Mouse (Mus musculus) midbrain, embryonic 12.5 days (tissue): ENCODE measurements around the gene Gm8265. TPM values are rescaled to one million over a fixed set of nuclear protein-coding genes. Genes with fewer than 3 reads are reported as not detected.
"Not testable (repeated sequence)": the region's sequence is repeated elsewhere in the genome, so short reads cannot be mapped to it uniquely, and the experiment has no call there.

Experiments
- ATAC-seq: fragments of 200-750 bp; cut with Nextera tagmentation; 2 replicates; pipeline ENCODE4 v1.8.0; 2017; ENCODE audit warnings: low read depth, moderate TSS enrichment, moderate library complexity; ENCODE audit not compliant: low FRiP score
- H3K27ac ChIP-seq: fragments of 300-500 bp; sonication (generic); replicated peaks from 2 replicates; pipeline ENCODE4 v1.5.1; 2016; ENCODE audit warnings: mild to moderate bottlenecking
- H3K27me3 ChIP-seq: fragments of 300-500 bp; sonication (generic); 2 replicates; pipeline ENCODE4 v1.6.1; 2016; ENCODE audit warnings: mild to moderate bottlenecking
- H3K36me3 ChIP-seq: fragments of 300-500 bp; sonication (generic); 2 replicates; pipeline ENCODE4 v1.6.1; 2016
- H3K4me1 ChIP-seq: fragments of 300-500 bp; sonication (generic); 2 replicates; pipeline ENCODE4 v1.6.1; 2016
- H3K4me2 ChIP-seq: fragments of 300-500 bp; sonication (generic); replicated peaks from 2 replicates; pipeline ENCODE4 v1.6.1; 2016; ENCODE audit warnings: mild to moderate bottlenecking, moderate library complexity
- H3K4me3 ChIP-seq: fragments of 300-500 bp; sonication (generic); 2 replicates; pipeline ENCODE4 v1.5.1; 2016; ENCODE audit warnings: mild to moderate bottlenecking
- H3K9ac ChIP-seq: fragments of 300-500 bp; sonication (generic); replicated peaks from 2 replicates; pipeline ENCODE4 v1.6.1; 2016; ENCODE audit warnings: mild to moderate bottlenecking, moderate library complexity
- H3K9me3 ChIP-seq: fragments of 300-500 bp; sonication (generic); 2 replicates; pipeline ENCODE4 v1.6.1; 2016; ENCODE audit warnings: mild to moderate bottlenecking
- WGBS: fragments of 180-500 bp; shearing (Covaris S2); methylation state at CpG from one replicate; pipeline ENCODE4 v1.1.7; 2016; 5-methylcytosine and 5-hydroxymethylcytosine counted together
- polyA plus RNA-seq: library from polyadenylated mRNA; unstranded; fragments of >200 nt; fragmentation: Nextera tagmentation; extraction: Ambion mirVana; gene quantifications from 2 replicates; pipeline ENCODE4 v1.2.1, GENCODE M21; 2016

The Gm8265 gene
- not detected in 2 replicates for polyA plus RNA-seq

DNA sequence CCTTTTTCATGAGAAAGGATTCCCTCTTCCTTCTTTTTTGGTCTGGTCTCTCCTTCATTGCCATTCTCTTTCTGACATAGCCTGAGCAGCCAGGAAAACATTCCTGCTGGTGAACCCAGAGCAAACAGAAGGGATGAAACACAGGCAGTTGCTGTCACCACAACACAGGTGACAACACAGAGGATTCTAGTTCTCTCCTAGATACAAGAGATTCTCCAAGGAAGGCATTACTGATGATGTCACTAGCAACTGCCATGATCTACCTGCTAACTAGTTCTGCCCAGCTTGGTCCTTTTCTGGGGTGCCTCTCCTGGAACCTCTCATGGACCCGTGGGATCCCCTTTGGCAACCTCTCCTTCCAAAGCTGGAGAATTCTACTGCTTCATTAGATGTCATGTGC, at the start of gene Gm8265:
TSS of gene Gm8265 (minus strand) at position 101 of the 400 bp plus-strand sequence.
- H3K4me1 ChIP-seq, H3K36me3 ChIP-seq, ATAC-seq, H3K9me3 ChIP-seq, H3K4me3 ChIP-seq, H3K27ac ChIP-seq, H3K4me2 ChIP-seq, H3K9ac ChIP-seq, H3K27me3 ChIP-seq: not testable (repeated sequence)
- no CpG with 5 or more reads among the region's 1 CpGs for WGBS

Other genes with a start within 250 kb of the Gm8265 start
- gene Gm3500, start 244.0 kb downstream of the Gm8265 start, polyA plus RNA-seq: 0.46 TPM in 1 of 2 replicates, not detected in the other
- 0.77 and 1.7 TPM in 2 replicates for gene Gm3194, start 177.6 kb downstream of the Gm8265 start, polyA plus RNA-seq
- not detected in 2 replicates for gene Gm8246, start 155.2 kb downstream of the Gm8265 start, polyA plus RNA-seq
- not detected in 2 replicates for gene Gm3187, start 148.8 kb downstream of the Gm8265 start, polyA plus RNA-seq
- 3.5 and 3.8 TPM in 2 replicates for gene Gm3488, start 131.4 kb downstream of the Gm8265 start, polyA plus RNA-seq
- not detected in 2 replicates for gene Gm3532, start 94.5 kb downstream of the Gm8265 start, polyA plus RNA-seq
- gene Gm9603, start 54.4 kb upstream of the Gm8265 start, polyA plus RNA-seq: not detected in 2 replicates
- gene Gm3373, start 108.5 kb upstream of the Gm8265 start, polyA plus RNA-seq: 0.75 TPM in 1 of 2 replicates, not detected in the other
- gene Gm3383, start 175.0 kb upstream of the Gm8265 start, polyA plus RNA-seq: 0.92 and 1.8 TPM in 2 replicates
- not detected in 2 replicates for gene Gm3424, start 197.3 kb upstream of the Gm8265 start, polyA plus RNA-seq
- gene Gm8237, start 247.4 kb upstream of the Gm8265 start, polyA plus RNA-seq: 0.09 and 0.26 TPM in 2 replicates